Mouse (Mus musculus): Measurements from ENCODE around the gene Tars. TPM values are rescaled to one million over a fixed set of nuclear protein-coding genes. Genes with fewer than 3 reads are reported as not detected.
A peak's percentile ranks its signal among the peaks of the same experiment; 100 is the strongest.

Tars gene
- polyA plus RNA-seq, 1 experiment from 2014 or later: 77.8 TPM

- Histone ChIP-seq H3K4me3 (replicated peaks) (no peak overlapping the region), H3K4me1 (replicated peaks) (no peaks in the 10 kb centered on the region; the same call in 1 of the 2 replicates), H3K9me3 (no peaks in the 10 kb centered on the region), H3K27me3 (replicated peaks) (no peaks in the 10 kb centered on the region), H3K27ac (no peak overlapping the region), H3K4me2 (replicated peaks) (no peak overlapping the region), H3K9ac (no peak overlapping the region), H3K36me3 (peaks cover 54% of the 10 kb centered on the region)
- 95% methylated on average over 16 of the region's 16 CpGs for WGBS
- ATAC-seq: no peak
These were observed 6.6 kb downstream of the Tars start for GRCm38 (mm10) chr15:11392903-11393302.

GRCm38 (mm10) chr15:11383796-11384195 lies 15.7 kb downstream of the Tars start:
- no peaks in the 10 kb centered on the region for H3K9me3 ChIP-seq

GRCm38 (mm10) chr15:11382585-11382984 lies 16.9 kb downstream of the Tars start:
- no peak for ATAC-seq
- no peaks in the 10 kb centered on the region for H3K9me3 ChIP-seq
- H3K9ac ChIP-seq: no peak overlapping the region
- no peak overlapping the region for H3K4me2 ChIP-seq (replicated peaks)
- H3K4me1 ChIP-seq (replicated peaks): no peaks in the 10 kb centered on the region
- no peaks in the 10 kb centered on the region for H3K27me3 ChIP-seq (replicated peaks)
- 83% methylated on average over 12 of the region's 12 CpGs for WGBS
- peaks cover 19% of the 10 kb centered on the region for H3K36me3 ChIP-seq
- no peak overlapping the region for H3K4me3 ChIP-seq (replicated peaks)
- H3K27ac ChIP-seq: no peak overlapping the region

More at GRCm38 (mm10) chr15:11383796-11384195, 15.7 kb downstream of the Tars start:
- Histone ChIP-seq H3K36me3 (peaks cover 27% of the 10 kb centered on the region), H3K9ac (no peak overlapping the region), H3K4me3 (replicated peaks) (no peak overlapping the region), H3K4me1 (replicated peaks) (no peaks in the 10 kb centered on the region), H3K27me3 (replicated peaks) (no peaks in the 10 kb centered on the region), H3K27ac (no peak overlapping the region), H3K4me2 (replicated peaks) (no peak overlapping the region)
- WGBS: 96% methylated on average over 21 of the region's 21 CpGs
- no peak for ATAC-seq

- WGBS: 80% methylated on average over 8 of the region's 8 CpGs
- Histone ChIP-seq H3K27ac (no peak overlapping the region), H3K27me3 (replicated peaks) (no peaks in the 10 kb centered on the region), H3K9me3 (no peaks in the 10 kb centered on the region), H3K4me3 (replicated peaks) (no peak overlapping the region), H3K4me1 (replicated peaks) (no peaks in the 10 kb centered on the region), H3K9ac (no peak overlapping the region), H3K36me3 (peaks cover 6% of the 10 kb centered on the region), H3K4me2 (replicated peaks) (no peak overlapping the region)
- no peak for ATAC-seq
These were observed 18.8 kb downstream of the Tars start for GRCm38 (mm10) chr15:11380616-11381015.

GRCm38 (mm10) chr15:11380087-11380530 lies 19.4 kb downstream of the Tars start:
- Histone ChIP-seq H3K4me1 (replicated peaks) (no peaks in the 10 kb centered on the region), H3K9me3 (no peaks in the 10 kb centered on the region), H3K36me3 (peaks cover 6% of the 10 kb centered on the region; the same call in 1 of the 2 replicates), H3K4me2 (replicated peaks) (no peak overlapping the region), H3K9ac (no peak overlapping the region), H3K4me3 (replicated peaks) (no peak overlapping the region), H3K27me3 (replicated peaks) (no peaks in the 10 kb centered on the region), H3K27ac (no peak overlapping the region)
- ATAC-seq: peak; percentile 60; the same call in 1 of the 2 replicates
- WGBS: 44% methylated on average over 8 of the region's 8 CpGs

- 75% methylated on average over 8 of the region's 8 CpGs for WGBS
- peaks cover 1% of the 10 kb centered on the region; the same call in 1 of the 2 replicates for H3K36me3 ChIP-seq
- no peaks in the 10 kb centered on the region for H3K27me3 ChIP-seq (replicated peaks)
- H3K4me2 ChIP-seq (replicated peaks): no peak overlapping the region
- no peak; the same call in 1 of the 2 replicates for ATAC-seq
- H3K9ac ChIP-seq: no peak overlapping the region
- H3K27ac ChIP-seq: no peak overlapping the region
- no peak overlapping the region for H3K4me3 ChIP-seq (replicated peaks)
- H3K4me1 ChIP-seq (replicated peaks): no peaks in the 10 kb centered on the region
- H3K9me3 ChIP-seq: no peaks in the 10 kb centered on the region
These were observed 19.9 kb downstream of the Tars start for GRCm38 (mm10) chr15:11379431-11380086.

DNA sequence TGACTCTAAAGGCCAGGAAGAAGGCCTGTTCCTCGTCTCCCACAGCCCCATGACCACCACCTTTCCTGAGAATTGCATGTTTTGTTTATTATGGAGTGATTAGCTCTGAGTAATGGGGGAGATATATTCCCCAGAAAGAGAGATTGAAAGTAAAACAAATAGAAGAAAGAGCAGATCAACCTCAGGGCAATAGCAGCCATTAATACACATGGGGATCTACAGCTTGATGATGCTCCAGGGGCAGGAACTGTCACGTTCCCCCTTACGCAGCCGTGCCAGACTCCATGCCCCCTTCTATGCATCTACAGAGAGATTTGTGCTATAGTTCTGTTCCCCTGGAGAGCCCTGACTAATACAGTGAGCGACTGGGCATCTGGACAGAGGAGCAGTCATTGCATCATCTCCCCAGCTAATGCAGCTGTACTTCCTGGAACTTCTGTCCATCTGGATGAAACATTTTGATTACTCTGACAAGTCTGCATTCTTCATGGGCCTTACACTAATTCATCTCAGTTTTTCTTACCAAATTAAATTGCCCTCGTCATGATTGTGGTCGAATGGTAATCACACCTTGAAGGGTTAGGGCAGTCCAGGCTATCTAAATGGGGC lies 28.9 kb downstream of the Tars start:
- no peak overlapping the region for H3K4me3 ChIP-seq (replicated peaks)
- WGBS: 59% methylated on average over 7 of the region's 7 CpGs
- no peaks in the 10 kb centered on the region for H3K9me3 ChIP-seq
- no peaks in the 10 kb centered on the region for H3K36me3 ChIP-seq
- H3K4me1 ChIP-seq (replicated peaks): no peaks in the 10 kb centered on the region
- H3K9ac ChIP-seq: no peak overlapping the region
- no peak overlapping the region for H3K27ac ChIP-seq
- no peak overlapping the region for H3K4me2 ChIP-seq (replicated peaks)
- no peak for ATAC-seq
- no peaks in the 10 kb centered on the region for H3K27me3 ChIP-seq (replicated peaks)

GRCm38 (mm10) chr15:11369572-11369971 lies 29.9 kb downstream of the Tars start:
- Histone ChIP-seq H3K9ac (no peak overlapping the region), H3K27me3 (replicated peaks) (no peaks in the 10 kb centered on the region), H3K4me3 (replicated peaks) (no peak overlapping the region), H3K27ac (no peak overlapping the region), H3K4me1 (replicated peaks) (no peaks in the 10 kb centered on the region), H3K36me3 (no peaks in the 10 kb centered on the region), H3K9me3 (no peaks in the 10 kb centered on the region), H3K4me2 (replicated peaks) (no peak overlapping the region)
- 60% methylated on average over 3 of the region's 3 CpGs for WGBS
- ATAC-seq: no peak

DNA sequence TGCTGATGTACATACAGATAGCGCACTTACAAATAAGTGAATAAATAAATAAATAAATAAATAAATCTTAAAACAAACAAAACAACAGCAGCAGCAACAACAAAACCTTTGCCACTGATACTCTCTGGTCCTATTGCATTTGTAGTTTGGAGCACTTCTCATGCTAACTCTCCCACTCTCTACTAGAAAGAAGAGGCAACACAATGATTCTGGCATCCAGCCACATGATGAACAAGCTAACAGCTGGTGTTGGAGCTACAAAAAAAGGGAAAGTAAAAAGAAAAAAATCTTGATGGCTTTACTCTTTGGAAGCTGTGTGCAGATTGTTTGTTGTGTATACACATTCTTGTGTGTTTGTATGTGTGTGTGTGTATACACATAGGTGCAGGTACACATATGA lies 34.7 kb downstream of the Tars start:
- Histone ChIP-seq H3K4me2 (replicated peaks) (no peak overlapping the region), H3K4me1 (replicated peaks) (no peaks in the 10 kb centered on the region), H3K9ac (no peak overlapping the region), H3K4me3 (replicated peaks) (no peak overlapping the region), H3K27ac (no peak overlapping the region), H3K27me3 (replicated peaks) (no peaks in the 10 kb centered on the region), H3K9me3 (no peaks in the 10 kb centered on the region), H3K36me3 (no peaks in the 10 kb centered on the region)
- ATAC-seq: no peak
- WGBS: 100% methylated on average over 1 of the region's 1 CpGs

DNA sequence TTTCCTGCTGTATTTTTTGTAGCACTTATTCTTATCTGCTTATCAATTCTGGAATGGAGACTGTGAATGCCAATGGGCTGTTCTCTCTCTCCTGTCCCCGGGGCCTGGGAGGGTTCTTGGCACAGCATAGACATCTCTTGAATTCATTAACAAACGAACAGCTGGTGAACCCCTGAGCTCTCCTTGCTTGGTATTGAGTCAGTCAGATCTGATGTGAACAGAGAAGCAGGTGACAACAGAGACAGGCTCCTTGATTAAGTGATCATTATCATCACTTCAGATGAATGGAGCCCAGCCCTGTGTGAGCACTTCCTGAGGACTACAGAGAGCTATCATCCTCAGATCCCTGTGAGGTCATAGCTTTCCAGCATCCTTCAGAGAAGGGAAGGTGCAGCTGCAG lies 35.4 kb downstream of the Tars start:
- no peak overlapping the region for H3K4me2 ChIP-seq (replicated peaks)
- no peak overlapping the region for H3K4me3 ChIP-seq (replicated peaks)
- no peaks in the 10 kb centered on the region for H3K4me1 ChIP-seq (replicated peaks)
- no peak overlapping the region for H3K27ac ChIP-seq
- WGBS: 38% methylated on average over 2 of the region's 2 CpGs
- ATAC-seq: no peak
- H3K9me3 ChIP-seq: no peaks in the 10 kb centered on the region
- no peaks in the 10 kb centered on the region for H3K36me3 ChIP-seq
- H3K27me3 ChIP-seq (replicated peaks): no peaks in the 10 kb centered on the region
- H3K9ac ChIP-seq: no peak overlapping the region

- Histone ChIP-seq H3K4me1 (replicated peaks) (no peaks in the 10 kb centered on the region), H3K4me2 (replicated peaks) (no peak overlapping the region), H3K4me3 (replicated peaks) (no peak overlapping the region), H3K36me3 (no peaks in the 10 kb centered on the region), H3K9ac (no peak overlapping the region), H3K27me3 (replicated peaks) (no peaks in the 10 kb centered on the region), H3K27ac (no peak overlapping the region), H3K9me3 (no peaks in the 10 kb centered on the region)
- ATAC-seq: no peak
- WGBS: 83% methylated on average over 5 of the region's 5 CpGs
These were observed 37.6 kb downstream of the Tars start for GRCm38 (mm10) chr15:11361824-11362223.

- Histone ChIP-seq H3K9me3 (no peaks in the 10 kb centered on the region), H3K4me3 (replicated peaks) (no peak overlapping the region), H3K27me3 (replicated peaks) (no peaks in the 10 kb centered on the region), H3K36me3 (no peaks in the 10 kb centered on the region), H3K9ac (no peak overlapping the region), H3K4me1 (replicated peaks) (no peaks in the 10 kb centered on the region), H3K27ac (no peak overlapping the region), H3K4me2 (replicated peaks) (no peak overlapping the region)
- WGBS: 76% methylated on average over 1 of the region's 1 CpGs
- no peak for ATAC-seq
These were observed 38.6 kb downstream of the Tars start for GRCm38 (mm10) chr15:11360888-11361287.

DNA sequence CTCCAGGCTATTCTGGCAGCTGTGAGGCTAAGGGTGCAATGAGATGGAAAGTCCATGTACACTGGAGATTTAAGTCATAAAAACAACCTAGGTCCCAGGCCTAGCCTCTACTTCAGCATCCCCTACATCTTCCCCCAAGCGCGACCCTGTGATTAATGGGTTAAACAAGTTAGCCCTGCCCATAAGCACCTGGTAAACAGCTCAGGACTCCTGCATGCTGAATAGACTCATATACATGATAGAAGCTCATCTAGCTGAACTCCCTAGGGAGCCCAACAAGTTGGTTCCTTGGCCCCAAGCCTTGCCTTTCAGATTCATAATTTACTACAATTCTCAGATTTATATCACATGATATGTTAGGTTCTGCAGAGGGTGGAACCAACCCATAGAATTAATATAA lies 42.0 kb downstream of the Tars start:
- H3K4me2 ChIP-seq (replicated peaks): no peak overlapping the region
- no peak overlapping the region for H3K4me3 ChIP-seq (replicated peaks)
- no peaks in the 10 kb centered on the region for H3K9me3 ChIP-seq
- WGBS: 93% methylated on average over 2 of the region's 2 CpGs
- no peaks in the 10 kb centered on the region for H3K36me3 ChIP-seq
- no peaks in the 10 kb centered on the region for H3K27me3 ChIP-seq (replicated peaks)
- no peaks in the 10 kb centered on the region for H3K4me1 ChIP-seq (replicated peaks)
- H3K9ac ChIP-seq: no peak overlapping the region
- H3K27ac ChIP-seq: no peak overlapping the region
- ATAC-seq: no peak

All from intestine, embryonic 15.5 days (tissue).